Mouse (Mus musculus): ENCODE results near the gene Hipk2.
A peak's percentile ranks its signal among the peaks of the same experiment; 100 is the strongest.

The Hipk2 gene

DNA sequence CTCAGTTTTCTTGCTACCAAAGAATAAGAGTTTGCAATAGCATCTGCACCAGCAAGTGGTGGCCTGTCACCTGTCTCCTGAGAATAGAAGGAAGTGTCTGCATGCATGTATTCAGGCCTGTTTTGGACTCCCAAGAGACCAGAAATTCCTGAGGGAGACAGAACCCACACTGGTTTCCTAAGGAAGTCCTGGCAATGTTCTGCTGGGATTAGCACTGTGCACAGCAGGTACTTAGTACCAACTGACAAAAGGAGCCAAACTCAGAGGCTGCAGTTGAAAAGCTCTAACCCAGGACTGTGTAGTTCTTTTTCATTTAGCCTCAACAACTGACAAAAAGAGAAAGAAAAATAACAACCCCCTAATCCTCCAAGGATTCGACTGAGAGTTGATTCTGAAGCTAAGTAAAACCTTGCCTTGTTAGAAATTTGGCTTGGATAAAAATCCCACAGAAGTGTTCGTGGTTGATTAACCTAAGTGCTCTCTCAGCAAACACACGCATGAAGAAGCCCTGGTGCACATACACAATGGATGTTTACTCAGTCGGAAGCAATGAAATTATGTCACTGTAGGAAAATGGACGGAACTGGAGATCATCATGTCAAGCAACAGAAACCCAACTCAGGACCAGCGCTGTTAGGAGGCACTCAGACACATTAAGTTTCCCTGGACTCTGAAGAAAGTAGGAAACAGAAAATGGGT is 115.9 kb downstream of the Hipk2 start:
- peak; percentile 6 for DNase-seq (ENCODE audit: low read depth, low spot score)
- Histone ChIP-seq H3K36me3 (ENCODE audit: control insufficient read depth, insufficient read depth, low read length, poor library complexity, severe bottlenecking) (no peaks in the 10 kb centered on the region), H3K27me3 (ENCODE audit: control insufficient read depth, insufficient read depth, low read length, poor library complexity, severe bottlenecking) (no peaks in the 10 kb centered on the region)

DNA sequence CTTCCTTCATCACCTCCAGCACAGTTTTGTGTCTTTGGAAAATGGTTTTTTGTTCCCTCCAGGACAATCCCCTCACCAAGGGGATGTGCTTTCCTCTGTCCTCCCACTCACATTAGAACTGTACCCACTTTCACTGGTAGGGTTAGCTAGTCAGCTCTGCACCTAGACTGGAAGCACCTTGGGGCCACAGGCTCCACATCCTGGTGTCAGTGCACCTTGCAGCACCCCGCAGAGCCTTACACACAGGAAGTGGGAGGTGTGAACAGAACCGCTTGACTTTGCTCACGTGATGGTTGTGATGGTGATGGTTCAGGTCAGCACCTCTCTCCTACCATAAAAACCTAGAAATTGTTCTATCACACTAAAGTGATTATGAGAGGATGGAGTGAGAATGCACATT is 116.8 kb downstream of the Hipk2 start:
- peak; percentile 54 for DNase-seq (ENCODE audit: low read depth, low spot score)

DNA sequence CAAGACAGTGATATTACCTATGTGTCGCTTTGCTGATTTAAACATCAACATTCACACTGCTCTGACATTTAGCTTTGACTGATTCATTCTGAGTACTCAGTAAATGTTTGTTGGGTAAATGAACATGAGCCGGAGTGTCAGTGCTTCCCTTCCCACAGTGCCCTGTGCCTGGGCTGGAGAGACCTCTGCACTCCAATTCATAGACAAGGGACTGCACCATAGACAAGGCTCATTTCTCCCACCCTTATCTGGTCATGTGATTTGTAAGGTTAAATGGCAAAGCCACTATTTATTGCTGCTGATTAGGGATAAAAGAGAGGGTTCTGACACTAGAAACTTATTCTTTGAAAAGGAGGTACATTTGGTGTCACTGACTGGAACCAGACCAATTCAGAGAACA is 118.4 kb downstream of the Hipk2 start:
- Histone ChIP-seq H3K36me3 (ENCODE audit: control insufficient read depth, insufficient read depth, low read length, poor library complexity, severe bottlenecking) (no peaks in the 10 kb centered on the region), H3K27me3 (ENCODE audit: control insufficient read depth, insufficient read depth, low read length, poor library complexity, severe bottlenecking) (no peaks in the 10 kb centered on the region)
- DNase-seq (ENCODE audit: low read depth, low spot score) = no peak

More for the DNA sequence above, 116.8 kb downstream of the Hipk2 start:
- Histone ChIP-seq H3K27me3 (ENCODE audit: control insufficient read depth, insufficient read depth, low read length, poor library complexity, severe bottlenecking) (no peaks in the 10 kb centered on the region), H3K36me3 (ENCODE audit: control insufficient read depth, insufficient read depth, low read length, poor library complexity, severe bottlenecking) (no peaks in the 10 kb centered on the region)

DNA sequence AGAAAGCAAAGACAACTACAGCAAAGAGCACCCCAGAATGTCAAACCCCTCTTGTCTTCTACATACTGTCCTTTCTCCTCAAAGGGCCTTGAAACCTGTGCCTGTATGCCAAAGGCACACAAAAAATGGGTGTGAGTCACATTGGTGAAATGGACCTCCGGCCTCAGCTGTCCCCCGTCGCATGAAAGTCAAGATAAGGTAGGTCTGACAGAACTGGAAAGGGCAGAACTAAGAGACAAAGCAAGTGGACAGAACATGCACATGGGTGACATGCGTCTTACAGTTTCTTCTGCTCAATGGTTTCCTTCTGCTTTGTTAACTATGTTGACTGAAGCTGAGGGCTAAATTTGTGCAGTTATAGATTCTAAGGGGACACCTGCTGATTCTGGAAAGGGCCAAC is 119.0 kb downstream of the Hipk2 start:
- Histone ChIP-seq H3K27me3 (ENCODE audit: control insufficient read depth, insufficient read depth, low read length, poor library complexity, severe bottlenecking) (no peaks in the 10 kb centered on the region), H3K36me3 (ENCODE audit: control insufficient read depth, insufficient read depth, low read length, poor library complexity, severe bottlenecking) (no peaks in the 10 kb centered on the region)
- no peak for DNase-seq (ENCODE audit: low read depth, low spot score)

DNA sequence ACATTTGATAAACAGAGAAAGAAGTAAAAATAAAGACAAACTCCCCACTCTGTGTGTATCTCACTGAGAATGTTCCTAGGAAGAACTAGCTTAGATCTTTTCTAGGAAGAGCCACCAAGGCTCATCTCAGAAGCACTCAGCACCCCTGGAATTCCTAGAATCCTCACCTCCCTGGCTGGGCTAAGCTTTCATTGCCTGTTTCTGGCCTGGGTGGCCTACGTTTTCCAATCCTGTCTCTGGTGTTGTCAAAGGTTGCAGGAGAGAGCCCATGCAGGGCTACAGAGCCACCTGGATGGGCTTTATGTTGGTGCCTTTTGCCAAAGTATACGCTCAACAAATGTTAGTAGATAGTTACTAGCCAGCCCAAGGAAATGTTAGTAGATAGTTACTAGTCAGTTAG is 120.0 kb downstream of the Hipk2 start:
- no peak for DNase-seq (ENCODE audit: low read depth, low spot score)
- Histone ChIP-seq H3K36me3 (ENCODE audit: control insufficient read depth, insufficient read depth, low read length, poor library complexity, severe bottlenecking) (no peaks in the 10 kb centered on the region), H3K27me3 (ENCODE audit: control insufficient read depth, insufficient read depth, low read length, poor library complexity, severe bottlenecking) (no peaks in the 10 kb centered on the region)

DNA sequence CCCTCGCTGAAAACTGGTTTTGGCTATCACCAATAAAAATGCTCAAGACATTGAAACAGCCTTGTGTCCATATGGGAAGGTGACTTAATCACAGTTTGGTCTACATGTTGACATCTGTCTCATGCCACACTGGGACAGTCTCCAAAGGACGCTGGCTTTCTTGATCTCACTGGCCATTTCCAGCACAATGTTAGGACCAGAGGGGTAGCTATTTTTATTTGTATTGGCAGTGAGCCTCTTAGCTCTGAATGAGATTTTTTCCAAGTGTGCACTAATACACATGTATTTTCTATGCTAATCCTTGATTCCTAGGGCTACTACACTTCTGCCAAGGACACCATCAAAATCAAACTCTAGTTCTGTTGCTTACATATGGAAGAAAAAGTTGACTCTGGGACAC is 120.8 kb downstream of the Hipk2 start:
- no peaks in the 10 kb centered on the region for H3K36me3 ChIP-seq (ENCODE audit: control insufficient read depth, insufficient read depth, low read length, poor library complexity, severe bottlenecking)
- DNase-seq (ENCODE audit: low read depth, low spot score) = no peak
- no peaks in the 10 kb centered on the region for H3K27me3 ChIP-seq (ENCODE audit: control insufficient read depth, insufficient read depth, low read length, poor library complexity, severe bottlenecking)

DNA sequence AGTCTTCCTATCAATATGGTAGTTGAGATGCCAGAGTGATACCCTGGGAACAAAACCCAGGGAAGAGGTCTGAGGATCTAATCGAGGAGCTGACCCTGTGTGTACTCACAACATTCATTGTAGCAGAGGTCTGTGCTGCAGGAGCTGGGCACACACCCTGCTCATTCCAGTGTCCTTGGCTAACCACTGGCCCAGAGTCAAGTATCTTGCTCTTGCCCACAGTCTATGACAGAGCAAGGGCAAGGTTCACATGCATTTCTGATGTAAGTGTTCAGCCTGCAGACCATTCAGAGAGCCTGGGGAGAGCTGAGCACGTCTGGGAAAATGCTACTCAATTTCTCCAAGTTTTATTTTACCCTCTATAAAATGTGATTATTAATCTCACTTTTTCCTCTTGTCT is 122.2 kb downstream of the Hipk2 start:
- Histone ChIP-seq H3K27me3 (ENCODE audit: control insufficient read depth, insufficient read depth, low read length, poor library complexity, severe bottlenecking) (no peaks in the 10 kb centered on the region), H3K36me3 (ENCODE audit: control insufficient read depth, insufficient read depth, low read length, poor library complexity, severe bottlenecking) (no peaks in the 10 kb centered on the region)
- no peak for DNase-seq (ENCODE audit: low read depth, low spot score)

DNA sequence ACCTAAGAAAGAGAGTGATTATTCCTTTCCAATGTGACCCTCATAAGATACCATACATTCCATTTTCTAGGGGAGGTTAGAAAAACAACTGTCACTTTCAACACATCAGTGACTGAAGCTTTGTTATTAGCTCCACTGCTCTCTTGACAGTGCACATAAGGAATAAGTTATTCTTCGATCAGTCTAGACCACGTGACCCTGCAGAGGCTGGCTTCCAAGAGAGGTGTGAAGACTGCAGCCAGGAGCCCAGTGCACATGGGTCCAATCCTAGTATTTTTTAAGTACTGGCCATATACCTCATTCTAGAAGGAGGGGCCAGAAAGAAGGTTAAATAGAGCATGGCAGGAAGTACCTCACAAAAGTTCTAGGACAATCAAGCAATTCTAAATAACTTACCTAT is 122.9 kb downstream of the Hipk2 start:
- Histone ChIP-seq H3K36me3 (ENCODE audit: control insufficient read depth, insufficient read depth, low read length, poor library complexity, severe bottlenecking) (no peaks in the 10 kb centered on the region), H3K27me3 (ENCODE audit: control insufficient read depth, insufficient read depth, low read length, poor library complexity, severe bottlenecking) (no peaks in the 10 kb centered on the region)
- no peak for DNase-seq (ENCODE audit: low read depth, low spot score)

DNA sequence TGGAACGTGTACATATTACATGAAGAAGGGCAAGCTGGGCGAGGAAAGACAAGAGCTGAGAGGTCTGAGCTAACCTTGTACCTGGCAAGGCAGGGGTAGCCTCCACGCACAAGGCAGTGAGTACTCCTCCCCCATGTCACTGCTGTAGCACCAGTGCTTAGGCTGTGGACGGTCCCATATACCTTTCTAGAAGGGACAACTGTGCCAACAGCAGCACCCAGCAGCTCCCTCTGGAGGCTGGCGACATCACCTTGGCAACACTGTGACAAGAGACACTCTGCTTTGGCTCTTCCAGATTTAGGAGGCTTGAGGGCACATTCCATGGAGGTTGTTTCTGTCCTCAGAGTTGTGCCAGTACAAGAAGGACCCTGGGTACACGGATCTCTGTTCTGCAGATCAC is 123.5 kb downstream of the Hipk2 start:
- peak; percentile 11 for DNase-seq (ENCODE audit: low read depth, low spot score)
- H3K27me3 ChIP-seq (ENCODE audit: control insufficient read depth, insufficient read depth, low read length, poor library complexity, severe bottlenecking) = no peaks in the 10 kb centered on the region
- H3K36me3 ChIP-seq (ENCODE audit: control insufficient read depth, insufficient read depth, low read length, poor library complexity, severe bottlenecking) = no peaks in the 10 kb centered on the region

DNA sequence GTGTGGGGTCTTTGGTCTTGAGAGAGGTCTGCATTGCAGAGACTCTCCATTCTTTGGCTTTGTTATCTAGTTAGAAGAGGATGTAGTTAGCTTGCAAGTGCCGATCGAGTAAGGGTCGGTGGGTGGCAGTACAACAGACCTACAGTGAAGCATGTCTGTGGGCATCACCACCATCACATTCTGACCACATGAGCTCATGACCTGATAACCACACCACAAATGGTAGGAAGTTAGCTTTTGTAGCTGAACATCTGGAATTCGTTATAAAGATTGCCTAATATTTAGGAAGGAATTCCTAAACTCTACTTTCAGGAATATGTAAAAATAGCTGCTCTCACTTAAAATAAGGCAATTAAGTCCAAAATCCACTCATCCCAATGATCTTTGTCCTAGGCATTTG is 127.9 kb downstream of the Hipk2 start:
- no peak for DNase-seq (ENCODE audit: low read depth, low spot score)
- Histone ChIP-seq H3K36me3 (ENCODE audit: control insufficient read depth, insufficient read depth, low read length, poor library complexity, severe bottlenecking) (no peaks in the 10 kb centered on the region), H3K27me3 (ENCODE audit: control insufficient read depth, insufficient read depth, low read length, poor library complexity, severe bottlenecking) (no peaks in the 10 kb centered on the region)

DNA sequence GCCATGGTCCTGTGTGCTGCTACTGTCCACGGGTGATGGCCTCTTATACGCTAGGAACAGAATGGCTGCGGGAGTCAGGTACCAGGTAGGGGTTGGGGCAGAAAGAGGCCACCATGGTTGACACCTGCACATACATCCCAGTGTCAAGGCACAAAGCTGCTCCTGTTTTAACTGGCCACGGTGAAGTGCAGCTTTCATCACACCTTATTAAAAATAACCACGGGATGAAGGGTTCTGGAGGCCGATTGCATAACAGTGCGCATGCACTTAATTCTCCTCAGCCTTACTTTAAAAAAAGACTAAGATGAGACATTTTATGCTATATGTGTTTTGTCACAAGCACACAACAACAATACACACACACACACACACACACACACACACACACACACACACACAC is 132.6 kb downstream of the Hipk2 start:
- H3K27me3 ChIP-seq (ENCODE audit: control insufficient read depth, insufficient read depth, low read length, poor library complexity, severe bottlenecking) = no peaks in the 10 kb centered on the region
- DNase-seq (ENCODE audit: low read depth, low spot score) = no peak
- H3K36me3 ChIP-seq (ENCODE audit: control insufficient read depth, insufficient read depth, low read length, poor library complexity, severe bottlenecking) = no peaks in the 10 kb centered on the region; the same call in none of the 2 replicates

DNA sequence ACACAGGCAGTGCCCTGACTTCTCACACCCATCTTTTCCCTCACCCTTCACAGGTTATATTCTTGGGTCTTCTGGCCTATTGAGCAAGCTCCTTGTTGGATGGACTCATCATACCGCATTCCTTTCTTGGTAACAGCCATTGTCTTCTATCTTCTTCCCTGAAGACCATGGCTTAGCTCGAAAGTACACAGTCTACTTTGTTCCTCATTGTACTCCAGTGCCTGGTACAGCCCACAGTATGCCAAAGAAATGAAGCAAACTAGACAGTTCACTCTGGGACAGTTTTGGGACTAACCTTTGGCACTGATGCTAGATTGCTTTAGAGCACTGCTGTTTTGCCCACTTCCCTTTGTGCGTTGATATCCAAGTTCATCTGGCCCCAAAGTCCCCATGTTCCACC is 133.5 kb downstream of the Hipk2 start:
- H3K36me3 ChIP-seq (ENCODE audit: control insufficient read depth, insufficient read depth, low read length, poor library complexity, severe bottlenecking) = no peaks in the 10 kb centered on the region; the same call in none of the 2 replicates
- no peaks in the 10 kb centered on the region for H3K27me3 ChIP-seq (ENCODE audit: control insufficient read depth, insufficient read depth, low read length, poor library complexity, severe bottlenecking)
- no peak for DNase-seq (ENCODE audit: low read depth, low spot score)

DNA sequence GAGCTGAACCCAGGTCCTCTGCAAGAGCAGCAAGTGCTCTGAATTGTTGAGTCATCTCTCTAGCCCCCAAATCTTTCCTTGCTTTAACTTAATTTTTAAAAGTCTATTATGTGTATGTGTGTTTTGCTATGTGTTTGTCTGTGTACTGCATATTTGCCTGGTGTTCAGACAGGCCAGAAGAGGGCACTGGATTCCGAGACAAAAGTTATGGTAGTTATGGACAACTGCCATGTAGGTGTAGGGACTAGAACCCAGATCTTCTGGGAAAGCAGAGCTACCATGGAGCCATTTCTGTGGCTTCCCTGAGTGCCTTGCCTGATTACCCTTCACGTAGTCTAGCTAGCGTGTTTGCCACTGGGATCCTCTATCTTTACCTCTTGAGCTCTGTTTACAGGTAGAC is 134.9 kb downstream of the Hipk2 start:
- Histone ChIP-seq H3K27me3 (ENCODE audit: control insufficient read depth, insufficient read depth, low read length, poor library complexity, severe bottlenecking) (no peaks in the 10 kb centered on the region), H3K36me3 (ENCODE audit: control insufficient read depth, insufficient read depth, low read length, poor library complexity, severe bottlenecking) (no peaks in the 10 kb centered on the region; the same call in none of the 2 replicates)
- DNase-seq (ENCODE audit: low read depth, low spot score) = no peak

DNA sequence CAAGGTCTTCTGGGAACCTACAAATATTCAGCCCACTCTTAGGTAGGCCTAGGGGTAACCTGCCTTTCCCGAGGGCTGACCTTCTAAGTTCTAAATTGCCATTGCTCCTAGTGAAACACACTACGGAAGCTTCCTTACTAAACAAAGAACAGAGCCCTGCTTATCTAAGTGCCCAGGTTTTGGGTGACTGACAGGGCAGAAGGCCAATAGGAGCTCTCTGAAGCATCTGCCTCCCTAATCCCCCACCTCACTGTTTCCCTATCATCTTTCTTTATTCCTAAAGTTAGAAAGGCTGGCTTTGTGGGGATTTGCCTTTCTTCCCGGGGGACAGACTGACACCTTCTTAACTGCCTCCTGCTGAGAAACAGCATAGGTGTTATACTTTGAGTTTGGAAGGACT is 136.7 kb downstream of the Hipk2 start:
- no peak for DNase-seq (ENCODE audit: low read depth, low spot score)
- Histone ChIP-seq H3K36me3 (ENCODE audit: control insufficient read depth, insufficient read depth, low read length, poor library complexity, severe bottlenecking) (no peaks in the 10 kb centered on the region; the same call in none of the 2 replicates), H3K27me3 (ENCODE audit: control insufficient read depth, insufficient read depth, low read length, poor library complexity, severe bottlenecking) (no peaks in the 10 kb centered on the region)

DNA sequence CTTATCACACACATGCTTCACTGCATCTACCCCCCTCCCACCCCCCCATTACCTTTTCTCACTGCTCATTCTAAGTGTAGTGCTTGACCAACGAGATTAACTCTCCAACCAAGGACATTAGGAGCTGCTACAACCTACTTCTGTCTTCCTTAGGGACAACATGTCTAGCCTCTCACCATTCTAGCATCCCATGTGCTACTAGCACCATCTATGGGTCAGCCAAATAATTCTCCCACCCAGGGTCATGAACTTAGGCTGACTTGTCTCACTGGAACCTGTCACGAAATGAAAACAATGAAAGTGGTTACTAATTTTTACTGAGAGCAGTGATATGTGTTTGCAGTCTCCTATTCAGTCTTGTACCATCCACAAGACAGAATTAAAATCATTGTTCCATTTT is 138.2 kb downstream of the Hipk2 start:
- no peaks in the 10 kb centered on the region for H3K27me3 ChIP-seq (ENCODE audit: control insufficient read depth, insufficient read depth, low read length, poor library complexity, severe bottlenecking)
- H3K36me3 ChIP-seq (ENCODE audit: control insufficient read depth, insufficient read depth, low read length, poor library complexity, severe bottlenecking) = no peaks in the 10 kb centered on the region; the same call in 1 of the 2 replicates
- DNase-seq (ENCODE audit: low read depth, low spot score) = peak; percentile 73

DNA sequence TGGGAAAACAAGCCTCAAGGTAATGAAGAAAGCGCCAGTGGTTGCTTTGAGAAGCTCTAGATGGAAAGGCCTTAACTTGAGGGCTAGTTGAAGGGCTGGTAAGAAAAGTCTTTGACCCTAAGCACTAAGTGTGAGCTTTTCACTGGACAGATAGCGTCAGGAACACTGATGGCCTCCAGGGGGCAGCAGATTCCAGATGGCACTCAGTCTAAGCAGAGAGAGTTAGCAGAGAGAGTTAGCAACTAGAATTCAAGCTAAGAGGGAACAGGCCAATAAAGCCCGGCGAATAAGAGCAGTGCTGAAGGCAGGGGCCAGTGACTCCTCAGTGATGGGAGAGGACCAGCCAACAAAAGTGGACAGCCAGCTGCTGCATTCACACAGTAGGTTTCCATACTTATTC is 139.7 kb downstream of the Hipk2 start:
- no peaks in the 10 kb centered on the region for H3K27me3 ChIP-seq (ENCODE audit: control insufficient read depth, insufficient read depth, low read length, poor library complexity, severe bottlenecking)
- no peaks in the 10 kb centered on the region; the same call in 1 of the 2 replicates for H3K36me3 ChIP-seq (ENCODE audit: control insufficient read depth, insufficient read depth, low read length, poor library complexity, severe bottlenecking)
- DNase-seq (ENCODE audit: low read depth, low spot score) = peak; percentile 83
